Mouse (Mus musculus): ENCODE results near the gene Pitpnc1.

- TF ChIP-seq CTCF (conservative IDR thresholded peaks at IDR 0.05; ENCODE audit: low read length) (no peak), NANOG (IDR thresholded peaks at IDR 0.05; ENCODE audit: borderline replicate concordance, low read length) (no peak), POU5F1 (IDR thresholded peaks at IDR 0.05; ENCODE audit: borderline replicate concordance, low read length) (no peak)
Measured at GRCm38 (mm10) chr11:107373154-107373553, 97.3 kb downstream of the Pitpnc1 start.

Data from E14TG2a.4 (cell line).